Mouse (Mus musculus) frontal cortex, postnatal 36 days (tissue): ENCODE data around the gene Sparc.

Experiments used
- DNase-seq, 2 experiments: peaks; one replicate each; pipeline ENCODE4 v3.0.0; 2022; ENCODE audit warnings: low spot score in 2 of 2

Gene Sparc

DNA sequence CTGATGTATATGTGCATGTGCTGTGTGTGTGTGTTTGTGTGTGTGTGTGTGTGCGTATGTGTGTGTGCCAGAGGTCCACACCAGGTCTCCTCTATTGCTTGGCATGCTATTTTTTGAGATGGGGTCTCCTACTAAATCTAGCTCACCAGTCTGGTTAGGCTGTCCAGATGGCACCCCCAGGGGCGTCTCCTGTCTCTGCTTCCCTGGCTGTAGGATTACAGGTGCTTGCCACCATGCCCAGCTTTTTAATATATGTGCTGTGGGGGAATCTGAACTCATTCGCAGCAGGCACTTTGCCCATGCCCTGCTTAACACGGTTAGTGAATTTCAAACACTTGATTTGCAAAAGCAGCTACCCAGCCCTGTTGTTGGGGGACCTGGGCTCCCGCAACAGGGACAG, 57.1 kb downstream of the Sparc start:
- DNase-seq: no peak

DNA sequence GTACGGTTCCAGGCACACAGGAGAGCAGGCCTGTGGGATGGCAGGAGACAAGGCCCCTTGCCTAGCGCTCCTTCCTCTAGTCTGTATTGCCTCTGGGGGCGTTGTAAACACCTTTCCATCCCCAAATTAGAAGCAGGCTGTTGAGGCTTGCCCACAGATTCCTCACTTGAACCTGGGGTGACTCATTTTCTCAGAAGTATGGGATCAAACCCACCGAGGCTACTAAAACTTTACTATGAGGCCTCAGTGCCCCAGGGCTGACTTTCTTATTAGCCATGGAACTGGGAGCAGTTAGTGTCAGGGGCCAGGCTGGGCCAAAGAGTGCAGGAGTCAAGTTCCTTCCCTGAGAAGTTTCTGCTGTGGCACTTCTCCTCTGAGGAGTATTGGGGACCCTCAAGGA, 57.7 kb downstream of the Sparc start:
- no peak for DNase-seq

- DNase-seq: no peak
These were observed 58.3 kb downstream of the Sparc start for GRCm38 (mm10) chr11:55364662-55365061.

GRCm38 (mm10) chr11:55358094-55358783, 64.7 kb downstream of the Sparc start:
- DNase-seq: no peak

GRCm38 (mm10) chr11:55356846-55357245, 66.1 kb downstream of the Sparc start:
- DNase-seq: no peak
